Mouse (Mus musculus): ENCODE data around the gene Pmf1. TPM values are rescaled to one million over a fixed set of nuclear protein-coding genes. Genes with fewer than 3 reads are reported as not detected.
A peak's percentile ranks its signal among the peaks of the same experiment; 100 is the strongest.

The Pmf1 gene
- polyA plus RNA-seq (2012; rRNA removed), result 10.5 and 11.1 TPM in 2 replicates

- TF ChIP-seq POLR2A (IDR thresholded peaks at IDR 0.05; ENCODE audit: extremely low read depth, insufficient read depth, low read length) (peak; percentile 93), CTCF (IDR thresholded peaks at IDR 0.05; ENCODE audit: extremely low read depth, insufficient read depth, low read length) (no peak)
- peak within 1 kb of the TSS; percentile 48 for H3K4me3 ChIP-seq (ENCODE audit: insufficient read depth, low read length)
- peak within 1 kb of the TSS; percentile 72 for H3K27ac ChIP-seq (ENCODE audit: insufficient read depth, low read length)
- H3K4me1 ChIP-seq (ENCODE audit: control insufficient read depth, insufficient read depth, low read length), result no peaks in the 10 kb centered on the region; the same call in 1 of the 2 replicates
Measured at GRCm38 (mm10) chr3:88409741-88410644, at the start of gene Pmf1. Gene Pmf1 (minus strand): TSS chr3:88410331.

- Histone ChIP-seq H3K27ac (ENCODE audit: insufficient read depth, low read length) (no peak overlapping the region), H3K4me1 (ENCODE audit: control insufficient read depth, insufficient read depth, low read length) (peaks cover 5% of the 10 kb centered on the region; the same call in 1 of the 2 replicates), H3K4me3 (ENCODE audit: insufficient read depth, low read length) (peak overlapping the region; percentile 52)
- TF ChIP-seq CTCF (IDR thresholded peaks at IDR 0.05; ENCODE audit: extremely low read depth, insufficient read depth, low read length) (no peak), POLR2A (IDR thresholded peaks at IDR 0.05; ENCODE audit: extremely low read depth, insufficient read depth, low read length) (0 out of 2 replicates have a peak, but pooled peaks have one; percentile 32)
Measured at GRCm38 (mm10) chr3:88458778-88459219, 48.7 kb upstream of the Pmf1 start.

GRCm38 (mm10) chr3:88456746-88457532, 46.8 kb upstream of the Pmf1 start:
- H3K4me1 ChIP-seq (ENCODE audit: control insufficient read depth, insufficient read depth, low read length), result peaks cover 5% of the 10 kb centered on the region; the same call in 1 of the 2 replicates
- H3K27ac ChIP-seq (ENCODE audit: insufficient read depth, low read length), result no peak overlapping the region
- TF ChIP-seq POLR2A (IDR thresholded peaks at IDR 0.05; ENCODE audit: extremely low read depth, insufficient read depth, low read length) (no peak), CTCF (IDR thresholded peaks at IDR 0.05; ENCODE audit: extremely low read depth, insufficient read depth, low read length) (no peak)
- peak overlapping the region; percentile 52 for H3K4me3 ChIP-seq (ENCODE audit: insufficient read depth, low read length)

DNA sequence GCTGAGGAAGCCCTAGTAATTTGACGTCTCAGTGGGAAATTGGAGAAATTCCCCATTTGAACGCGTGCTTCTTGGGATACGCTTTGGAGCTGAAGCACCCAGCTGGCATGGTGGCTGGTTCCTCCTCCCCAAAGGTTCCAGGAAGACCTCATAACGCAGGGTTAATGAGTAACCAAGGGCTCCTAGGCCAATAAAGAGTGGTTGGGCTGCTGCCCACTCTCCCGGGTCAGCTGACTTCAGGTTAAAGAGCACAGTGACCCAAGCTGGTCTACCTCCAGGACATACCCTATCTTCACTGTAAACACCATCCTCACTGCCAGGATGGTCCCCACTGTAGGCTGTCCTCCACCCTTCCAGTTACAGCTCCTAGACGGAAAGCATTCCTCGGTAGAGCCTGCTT, 46.2 kb upstream of the Pmf1 start:
- Histone ChIP-seq H3K4me3 (ENCODE audit: insufficient read depth, low read length) (no peak overlapping the region; the same call in 1 of the 2 replicates), H3K4me1 (ENCODE audit: control insufficient read depth, insufficient read depth, low read length) (peaks cover 5% of the 10 kb centered on the region; the same call in 1 of the 2 replicates), H3K27ac (ENCODE audit: insufficient read depth, low read length) (no peak overlapping the region)
- TF ChIP-seq POLR2A (IDR thresholded peaks at IDR 0.05; ENCODE audit: extremely low read depth, insufficient read depth, low read length), result no peak
- TF ChIP-seq CTCF (IDR thresholded peaks at IDR 0.05; ENCODE audit: extremely low read depth, insufficient read depth, low read length), result no peak

DNA sequence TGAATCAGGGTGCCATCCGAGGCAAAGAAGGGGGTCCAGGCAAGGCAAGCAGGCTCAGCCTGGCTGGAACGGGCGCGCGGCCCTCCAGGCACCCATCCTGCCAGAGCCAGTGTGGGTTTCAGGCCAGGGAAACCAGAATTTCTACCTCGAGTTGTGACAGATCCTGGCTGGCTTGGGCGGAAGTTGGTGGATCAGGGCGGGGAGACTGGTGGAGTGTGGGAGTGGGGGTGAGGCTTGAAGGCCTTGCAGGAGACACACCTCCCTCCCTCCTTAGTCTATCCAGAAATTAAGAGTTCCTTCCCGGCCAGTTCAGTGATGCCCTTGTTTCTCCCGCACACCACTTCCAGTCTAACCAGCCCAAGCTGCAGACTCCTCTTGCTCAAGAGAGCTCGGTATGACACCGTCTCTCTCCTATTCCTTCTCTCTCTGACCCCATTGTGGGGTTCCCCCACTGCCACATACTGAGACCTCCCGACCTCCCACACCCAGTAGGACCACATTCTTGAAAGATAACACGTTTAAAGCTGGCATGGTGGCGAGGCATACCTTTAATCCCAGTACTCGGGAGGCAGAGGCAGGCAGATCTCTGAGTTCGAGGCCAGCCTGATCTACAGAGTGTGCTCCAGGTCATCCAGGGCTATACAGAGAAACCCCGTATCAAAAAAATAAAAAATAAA, 45.6 kb upstream of the Pmf1 start:
- no peak overlapping the region for H3K4me3 ChIP-seq (ENCODE audit: insufficient read depth, low read length)
- TF ChIP-seq CTCF (IDR thresholded peaks at IDR 0.05; ENCODE audit: extremely low read depth, insufficient read depth, low read length) (no peak), POLR2A (IDR thresholded peaks at IDR 0.05; ENCODE audit: extremely low read depth, insufficient read depth, low read length) (no peak)
- H3K27ac ChIP-seq (ENCODE audit: insufficient read depth, low read length), result no peak overlapping the region
- peaks cover 5% of the 10 kb centered on the region for H3K4me1 ChIP-seq (ENCODE audit: control insufficient read depth, insufficient read depth, low read length)

DNA sequence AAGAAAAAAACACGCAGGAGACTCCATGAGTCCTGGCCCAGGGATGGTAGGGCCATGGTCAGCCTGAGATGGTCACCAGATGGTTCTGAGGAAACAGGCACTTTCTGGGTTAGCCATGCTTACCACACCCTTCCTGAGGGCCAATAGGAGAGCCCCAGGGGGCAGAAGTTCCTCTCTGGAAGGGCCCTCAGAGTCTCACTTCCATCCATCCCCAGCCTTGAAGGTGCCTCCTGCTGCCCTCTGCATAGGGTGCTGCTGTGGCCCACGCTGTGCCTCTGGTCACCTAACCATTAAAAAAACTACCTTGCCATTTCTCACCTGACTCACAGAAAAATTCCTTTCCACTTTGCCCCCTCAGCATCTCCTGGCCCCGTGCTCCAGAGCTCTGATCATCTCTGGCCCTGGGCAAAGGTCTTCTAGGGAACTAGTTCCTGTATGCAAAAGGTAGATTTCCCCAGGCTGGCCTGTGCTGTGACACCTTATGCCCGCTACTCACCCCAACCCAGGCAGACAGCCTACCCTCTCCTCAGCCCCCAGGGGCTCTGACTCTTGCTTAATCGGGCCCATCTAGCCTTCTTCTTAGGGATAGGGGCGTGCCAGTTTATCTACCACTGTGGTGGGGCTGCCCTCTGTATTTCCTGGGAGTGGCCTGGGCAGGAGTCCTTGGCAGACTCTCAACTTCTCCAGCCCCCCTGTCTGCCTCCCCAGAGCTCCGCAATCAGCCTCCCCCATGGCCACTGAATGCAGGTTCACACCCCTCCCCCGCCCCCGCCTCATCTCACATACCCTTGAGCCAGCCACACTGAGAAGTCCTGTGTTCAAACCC, 44.8 kb upstream of the Pmf1 start:
- Histone ChIP-seq H3K4me3 (ENCODE audit: insufficient read depth, low read length) (no peak overlapping the region), H3K4me1 (ENCODE audit: control insufficient read depth, insufficient read depth, low read length) (peaks cover 5% of the 10 kb centered on the region), H3K27ac (ENCODE audit: insufficient read depth, low read length) (no peak overlapping the region)
- TF ChIP-seq POLR2A (IDR thresholded peaks at IDR 0.05; ENCODE audit: extremely low read depth, insufficient read depth, low read length) (no peak), CTCF (IDR thresholded peaks at IDR 0.05; ENCODE audit: extremely low read depth, insufficient read depth, low read length) (no peak)

- no peak for TF ChIP-seq POLR2A (IDR thresholded peaks at IDR 0.05; ENCODE audit: extremely low read depth, insufficient read depth, low read length)
- TF ChIP-seq CTCF (IDR thresholded peaks at IDR 0.05; ENCODE audit: extremely low read depth, insufficient read depth, low read length), result no peak
- no peak overlapping the region for H3K27ac ChIP-seq (ENCODE audit: insufficient read depth, low read length)
- peaks cover 5% of the 10 kb centered on the region for H3K4me1 ChIP-seq (ENCODE audit: control insufficient read depth, insufficient read depth, low read length)
- H3K4me3 ChIP-seq (ENCODE audit: insufficient read depth, low read length), result no peak overlapping the region
Measured at GRCm38 (mm10) chr3:88453986-88454385, 43.9 kb upstream of the Pmf1 start.

GRCm38 (mm10) chr3:88453369-88453768, 43.2 kb upstream of the Pmf1 start:
- H3K4me3 ChIP-seq (ENCODE audit: insufficient read depth, low read length), result no peak overlapping the region
- H3K4me1 ChIP-seq (ENCODE audit: control insufficient read depth, insufficient read depth, low read length), result peaks cover 5% of the 10 kb centered on the region
- H3K27ac ChIP-seq (ENCODE audit: insufficient read depth, low read length), result no peak overlapping the region
- TF ChIP-seq CTCF (IDR thresholded peaks at IDR 0.05; ENCODE audit: extremely low read depth, insufficient read depth, low read length) (no peak), POLR2A (IDR thresholded peaks at IDR 0.05; ENCODE audit: extremely low read depth, insufficient read depth, low read length) (no peak)

Data from cortical plate, adult 2 months (tissue).